ENCODE assay signal across 8 mouse cellular contexts in genomic region chr14:119027130-119027529, GRCm38 (mm10).
DNase-seq lines count a peak whose midpoint lies in the region; ATAC-seq and TF ChIP-seq lines count a peak whose summit lies in the region.

No protein-coding gene starts in this region.

- intact Hi-C loops in gastrocnemius, postnatal 14 days (cut with DNase I; ENCODE audit: low total_unique reads), result loop anchor here (5.0 kb wide), 1 partner anchor 40 kb away; no protein-coding TSS in a partner anchor

- TF ChIP-seq CTCF in C2C12 (IDR thresholded peaks at IDR 0.05; ENCODE audit: control insufficient read depth, insufficient read depth, insufficient read length), result peak; percentile 44

- no peaks in the 10 kb centered on the region for H3K79me3 ChIP-seq in C2C12 (ENCODE audit: low read depth)

- peak; percentile 31 for DNase-seq in Muller cell, postnatal 12 days (ENCODE audit: inconsistent ontology term)
- peak; percentile 66 to 70 for DNase-seq in cerebellum, postnatal 10 days
- peak; percentile 47 for DNase-seq in gastrocnemius, postnatal 14 days
- DNase-seq in liver, embryonic 13.5 days, result peak; percentile 43
- peak; percentile 38 for DNase-seq in retina, adult 2 months (ENCODE audit: low read depth, low spot score)
- peak; percentile 77 for DNase-seq in thymus, postnatal 25 days

- no peaks in the 10 kb centered on the region for H3K4me1 ChIP-seq in kidney, embryonic 14.5 days (ENCODE audit: control insufficient read depth, insufficient read depth, low read length)
- no peaks in the 10 kb centered on the region for H3K4me1 ChIP-seq in liver, embryonic 13.5 days (replicated peaks)

- WGBS in kidney, embryonic 14.5 days, result 48% methylated on average over 4 of the region's 4 CpGs
- 26% methylated on average over 4 of the region's 4 CpGs for WGBS in liver, embryonic 13.5 days (ENCODE audit: insufficient replicate concordance)

- no peak overlapping the region for H3K4me2 ChIP-seq in kidney, embryonic 14.5 days (replicated peaks; ENCODE audit: low read depth, low read length)
- H3K4me2 ChIP-seq in liver, embryonic 13.5 days, result no peak overlapping the region

- H3K27ac ChIP-seq in kidney, embryonic 14.5 days (ENCODE audit: low read depth, low read length), result no peak overlapping the region
- H3K27ac ChIP-seq in liver, embryonic 13.5 days, result no peak overlapping the region

- H3K9me3 ChIP-seq in kidney, embryonic 14.5 days (ENCODE audit: control insufficient read depth, low read length), result no peaks in the 10 kb centered on the region
- no peaks in the 10 kb centered on the region for H3K9me3 ChIP-seq in liver, embryonic 13.5 days (replicated peaks)

- H3ac ChIP-seq in C2C12 (ENCODE audit: control insufficient read depth, insufficient read length, low read depth), result no peak overlapping the region

- ATAC-seq in kidney, embryonic 14.5 days (ENCODE audit: low FRiP score, low TSS enrichment), result 0 out of 2 replicates have a peak, but pooled peaks have one; percentile 78
- ATAC-seq in liver, embryonic 13.5 days (ENCODE audit: low read depth), result peak; percentile 82

- H3K27me3 ChIP-seq in C2C12 (ENCODE audit: control insufficient read depth, insufficient read depth, insufficient read length), result no peaks in the 10 kb centered on the region
- no peaks in the 10 kb centered on the region for H3K27me3 ChIP-seq in kidney, embryonic 14.5 days (ENCODE audit: control insufficient read depth, insufficient read depth, low read length)
- no peaks in the 10 kb centered on the region for H3K27me3 ChIP-seq in liver, embryonic 13.5 days

- H3K36me3 ChIP-seq in C2C12 (ENCODE audit: control insufficient read depth, insufficient read depth), result peaks cover 21% of the 10 kb centered on the region
- H3K36me3 ChIP-seq in kidney, embryonic 14.5 days (ENCODE audit: control insufficient read depth, insufficient read depth, low read length), result peaks cover 20% of the 10 kb centered on the region
- peaks cover 3% of the 10 kb centered on the region; the same call in 1 of the 2 replicates for H3K36me3 ChIP-seq in liver, embryonic 13.5 days

- H3K4me3 ChIP-seq in C2C12 (ENCODE audit: insufficient read depth, poor library complexity, severe bottlenecking), result no peak overlapping the region
- H3K4me3 ChIP-seq in kidney, embryonic 14.5 days (ENCODE audit: low read length), result no peak overlapping the region
- no peak overlapping the region for H3K4me3 ChIP-seq in liver, embryonic 13.5 days (replicated peaks)

- H3K9ac ChIP-seq in kidney, embryonic 14.5 days (ENCODE audit: low read depth, low read length), result no peak overlapping the region
- H3K9ac ChIP-seq in liver, embryonic 13.5 days, result no peak overlapping the region

- H3K79me2 ChIP-seq in C2C12 (ENCODE audit: control insufficient read depth, insufficient read depth), result no peaks in the 10 kb centered on the region

TF ChIP-seq in C2C12, 6 proteins besides CTCF, POLR2A, EP300 and RAD21:
- TF ChIP-seq USF1 (IDR thresholded peaks at IDR 0.05; ENCODE audit: low read depth) (no peak), MYOG (IDR thresholded peaks at IDR 0.05; ENCODE audit: control insufficient read depth, extremely low read depth, insufficient read length) (no peak), CEBPB (IDR thresholded peaks at IDR 0.05; ENCODE audit: low read depth) (no peak), FOSL1 (IDR thresholded peaks at IDR 0.05; ENCODE audit: insufficient read depth, low read length, poor library complexity, severe bottlenecking) (no peak), MAX (IDR thresholded peaks at IDR 0.05) (no peak), MYOD1 (IDR thresholded peaks at IDR 0.05; ENCODE audit: control insufficient read depth, insufficient read length, low read depth) (no peak)
